Mouse (Mus musculus) lung, adult 2 months (tissue): ENCODE measurements around the gene Stpg3. TPM values are rescaled to one million over a fixed set of nuclear protein-coding genes. Genes with fewer than 3 reads are reported as not detected.

Experiments used
- DNase-seq: peaks from one replicate; pipeline ENCODE4 v3.0.0; 2022
- H3K4me1 ChIP-seq: fragments of 200-500 bp; 2 replicates; pipeline ENCODE4 v1.6.1; 2011; ENCODE audit warnings: low read length; ENCODE audit not compliant: control insufficient read depth, insufficient read depth
- H3K4me3 ChIP-seq: fragments of 200-500 bp; replicated peaks from 2 replicates; pipeline ENCODE3; 2011; ENCODE audit warnings: low read depth, mild to moderate bottlenecking, control low read depth, low read length; ENCODE audit errors: extremely low read depth
- CTCF ChIP-seq: fragments of 200-500 bp; IDR thresholded peaks from 2 replicates; pipeline ENCODE4 v1.5.1; 2011; ENCODE audit warnings: mild to moderate bottlenecking, low read length, control low read depth; ENCODE audit not compliant: insufficient read depth
- POLR2A ChIP-seq: fragments of 200-500 bp; IDR thresholded peaks from 2 replicates; pipeline ENCODE4 v1.6.1; 2011; ENCODE audit warnings: low read depth, mild to moderate bottlenecking, control low read depth, low read length, borderline replicate concordance; ENCODE audit errors: extremely low read depth
- WGBS: fragments of 180-500 bp; shearing (Covaris S2); methylation state at CpG from one replicate; pipeline ENCODE4 v1.1.7; 2018; 5-methylcytosine and 5-hydroxymethylcytosine counted together
- polyA plus RNA-seq: library from polyadenylated mRNA; depleted of rRNA; stranded (reverse); fragments of >200 nt; gene quantifications from 2 replicates; pipeline ENCODE4 v1.2.3, GENCODE M21; 2012; rRNA removed

The Stpg3 gene
- polyA plus RNA-seq, 1 experiment = not detected

DNA sequence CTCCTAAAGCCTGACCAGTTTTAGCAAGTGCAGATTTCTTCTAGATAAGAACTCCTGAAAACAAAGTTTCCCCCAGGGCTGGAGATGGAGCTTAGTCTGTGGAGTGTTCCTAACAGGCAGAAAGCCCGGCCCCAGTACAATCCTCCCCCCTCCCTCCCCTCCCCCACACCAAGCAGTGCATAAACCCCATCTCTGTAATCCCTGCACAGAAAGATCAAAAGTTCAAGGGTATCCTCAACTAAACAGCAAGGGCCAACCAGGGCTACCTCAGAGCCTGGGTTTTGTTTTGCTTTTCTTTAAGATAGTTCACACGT lies 45.8 kb downstream of the Stpg3 start:
- Histone ChIP-seq H3K4me1 (peaks cover 13% of the 10 kb centered on the region), H3K4me3 (no peak overlapping the region)
- DNase-seq = no peak
- WGBS = 27% methylated on average over 2 of the region's 2 CpGs
- no peak for TF ChIP-seq CTCF
- TF ChIP-seq POLR2A = no peak

DNA sequence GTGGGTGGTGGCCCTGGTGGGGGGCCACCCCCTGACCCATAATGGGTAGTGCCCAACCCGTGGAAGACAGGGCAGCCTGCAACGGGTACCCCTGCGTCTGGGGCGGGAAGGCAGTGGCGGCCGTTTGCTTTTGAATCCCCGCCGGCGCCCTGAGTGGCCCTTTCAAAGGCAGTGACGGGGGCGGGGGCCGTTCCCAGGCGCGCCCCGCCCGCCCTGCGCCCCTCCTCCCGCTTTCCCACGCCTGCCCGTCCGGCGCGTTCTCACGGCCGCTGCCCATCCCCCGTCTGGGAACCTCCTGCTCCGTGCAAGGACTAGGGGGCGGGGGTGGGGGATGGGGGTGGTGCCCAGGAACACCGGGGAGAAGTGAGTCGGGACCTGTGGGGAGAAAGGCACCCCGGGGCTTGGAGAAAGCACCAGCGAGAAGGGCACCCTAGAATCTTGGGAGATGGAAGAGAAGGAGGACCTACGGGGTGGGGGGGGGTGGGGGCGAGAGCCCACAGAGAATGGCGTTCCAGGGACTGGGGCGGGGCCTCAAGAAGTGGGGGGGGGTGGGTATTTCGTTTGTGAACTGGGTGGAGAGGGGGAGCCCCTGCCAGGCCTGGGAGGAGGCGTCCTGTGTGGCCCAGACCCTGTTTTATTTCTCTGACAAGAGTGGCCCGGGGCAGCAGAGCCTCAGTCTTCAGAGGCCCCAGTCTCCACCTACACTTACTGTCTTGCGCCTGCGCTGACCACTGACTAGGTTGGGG lies 46.3 kb downstream of the Stpg3 start:
- peak; percentile 63 for DNase-seq

DNA sequence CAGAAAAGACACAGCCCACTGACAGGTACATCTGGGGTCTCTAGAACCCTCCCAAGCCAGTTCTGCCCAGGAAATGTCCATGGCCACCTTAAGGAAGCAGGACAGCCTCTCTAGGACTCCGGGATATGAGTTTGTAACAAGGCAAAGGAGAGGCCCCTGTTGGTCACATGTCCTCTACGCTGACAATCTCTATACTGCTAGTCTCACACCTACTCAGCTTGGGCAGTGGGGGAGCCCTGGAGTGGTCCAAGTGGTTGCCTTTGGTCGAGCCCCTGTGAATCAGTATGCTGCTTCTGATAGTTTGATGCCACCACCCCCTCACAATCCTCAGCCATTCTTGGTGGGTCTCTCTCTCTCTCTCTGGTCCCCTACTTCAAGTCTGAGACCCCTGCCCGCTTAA lies 47.0 kb downstream of the Stpg3 start:
- Histone ChIP-seq H3K4me1 (peaks cover 22% of the 10 kb centered on the region), H3K4me3 (no peak overlapping the region)
- DNase-seq = no peak
- TF ChIP-seq POLR2A (no peak), CTCF (no peak)
- WGBS = 37% methylated on average over 4 of the region's 4 CpGs

More for the DNA sequence above, 46.3 kb downstream of the Stpg3 start:
- WGBS = 1% methylated on average over 38 of the region's 41 CpGs
- peak overlapping the region; percentile 53 for H3K4me3 ChIP-seq
- TF ChIP-seq POLR2A (no peak), CTCF (no peak)
- peaks cover 17% of the 10 kb centered on the region for H3K4me1 ChIP-seq

Other genes starting within 250 kb of the Stpg3 start
- 17.8 and 23.4 TPM in 2 replicates for gene Mrpl41, start 239.5 kb downstream of the Stpg3 start, polyA plus RNA-seq
- 17.6 and 26.9 TPM in 2 replicates for gene Pnpla7, start 238.6 kb downstream of the Stpg3 start, polyA plus RNA-seq
- 124 and 135 TPM in 2 replicates for gene Nsmf, start 160.3 kb downstream of the Stpg3 start, polyA plus RNA-seq
- gene Entpd8, start 134.3 kb downstream of the Stpg3 start, polyA plus RNA-seq = 2.0 and 2.6 TPM in 2 replicates
- gene Noxa1, start 119.5 kb downstream of the Stpg3 start, polyA plus RNA-seq = 2.1 and 2.4 TPM in 2 replicates
- 46.0 and 69.2 TPM in 2 replicates for gene Nrarp, start 33.9 kb downstream of the Stpg3 start, polyA plus RNA-seq
- gene Tor4a, start 17.8 kb downstream of the Stpg3 start, polyA plus RNA-seq = 52.8 and 54.9 TPM in 2 replicates
- gene Nelfb, start 3.1 kb downstream of the Stpg3 start, polyA plus RNA-seq = 58.0 and 94.5 TPM in 2 replicates
- gene Fam166a, start 4.1 kb upstream of the Stpg3 start, polyA plus RNA-seq = 0.17 TPM in 1 of 2 replicates, not detected in the other
- 490 and 623 TPM in 2 replicates for gene Tubb4b, start 10.1 kb upstream of the Stpg3 start, polyA plus RNA-seq
- gene Slc34a3, start 19.7 kb upstream of the Stpg3 start, polyA plus RNA-seq = not detected in 2 replicates
- 0.76 TPM in 1 of 2 replicates, not detected in the other for gene Rnf224, start 22.1 kb upstream of the Stpg3 start, polyA plus RNA-seq
- gene Rnf208, start 27.6 kb upstream of the Stpg3 start, polyA plus RNA-seq = 14.1 and 28.6 TPM in 2 replicates
- 120 TPM in 1 of 2 replicates, not detected in the other for gene Cysrt1, start 27.8 kb upstream of the Stpg3 start, polyA plus RNA-seq
- 15.0 and 20.9 TPM in 2 replicates for gene AL732309.1, start 32.2 kb upstream of the Stpg3 start, polyA plus RNA-seq
- gene Tmem203, start 40.8 kb upstream of the Stpg3 start, polyA plus RNA-seq = 53.5 and 54.5 TPM in 2 replicates
- 17.4 and 24.3 TPM in 2 replicates for gene Tprn, start 48.0 kb upstream of the Stpg3 start, polyA plus RNA-seq
- gene Ssna1, start 57.8 kb upstream of the Stpg3 start, polyA plus RNA-seq = 41.6 and 49.5 TPM in 2 replicates
- gene Anapc2, start 57.8 kb upstream of the Stpg3 start, polyA plus RNA-seq = 82.1 and 133 TPM in 2 replicates
- 0.40 TPM in 1 of 2 replicates, not detected in the other for gene Tmem210, start 73.5 kb upstream of the Stpg3 start, polyA plus RNA-seq
- gene Lrrc26, start 75.3 kb upstream of the Stpg3 start, polyA plus RNA-seq = 52.8 and 59.6 TPM in 2 replicates
- gene Grin1, start 104.5 kb upstream of the Stpg3 start, polyA plus RNA-seq = 0.46 and 0.52 TPM in 2 replicates
- 14.4 and 18.1 TPM in 2 replicates for gene Man1b1, start 117.7 kb upstream of the Stpg3 start, polyA plus RNA-seq
- gene Dpp7, start 141.7 kb upstream of the Stpg3 start, polyA plus RNA-seq = 33.6 and 36.4 TPM in 2 replicates
- 59.5 and 65.3 TPM in 2 replicates for gene Uap1l1, start 151.0 kb upstream of the Stpg3 start, polyA plus RNA-seq
- gene Sapcd2, start 157.7 kb upstream of the Stpg3 start, polyA plus RNA-seq = 5.5 and 6.3 TPM in 2 replicates
- 18.4 and 18.6 TPM in 2 replicates for gene Entpd2, start 181.2 kb upstream of the Stpg3 start, polyA plus RNA-seq
- 166 and 185 TPM in 2 replicates for gene Npdc1, start 184.7 kb upstream of the Stpg3 start, polyA plus RNA-seq
- gene Fut7, start 208.6 kb upstream of the Stpg3 start, polyA plus RNA-seq = 2.1 and 3.0 TPM in 2 replicates
- 52.4 and 61.5 TPM in 2 replicates for gene Abca2, start 214.1 kb upstream of the Stpg3 start, polyA plus RNA-seq
- 1,602 and 1,847 TPM in 2 replicates for gene Clic3, start 242.2 kb upstream of the Stpg3 start, polyA plus RNA-seq
- 74.6 and 76.0 TPM in 2 replicates for gene Paxx, start 246.5 kb upstream of the Stpg3 start, polyA plus RNA-seq